Mouse (Mus musculus): ENCODE measurements around the gene Fam189b.
"Not testable (repeated sequence)": the region's sequence is repeated elsewhere in the genome, so short reads cannot be mapped to it uniquely, and the experiment has no call there.

Fam189b gene

GRCm38 (mm10) chr3:89183058-89183958 lies at the start of gene Fam189b:
Fam189b (plus strand) TSS chr3:89183143.
- peak; percentile 83 to 90 for DNase-seq

- no peak for DNase-seq
Observed at GRCm38 (mm10) chr3:89133752-89134151, 49.2 kb upstream of the Fam189b start.

- DNase-seq, result no peak
Observed at GRCm38 (mm10) chr3:89135958-89136357, 47.0 kb upstream of the Fam189b start, which contains the start of gene Pklr. Pklr (plus strand) TSS chr3:89136142.

- no peak for DNase-seq
Observed at GRCm38 (mm10) chr3:89136365-89136764, 46.6 kb upstream of the Fam189b start.

- DNase-seq, result no peak
Observed at GRCm38 (mm10) chr3:89144821-89145220, 38.1 kb upstream of the Fam189b start.

GRCm38 (mm10) chr3:89145566-89145965 lies 37.4 kb upstream of the Fam189b start:
- no peak for DNase-seq

GRCm38 (mm10) chr3:89147101-89147978 lies 35.6 kb upstream of the Fam189b start:
- no peak for DNase-seq

GRCm38 (mm10) chr3:89147979-89148311 lies 35.0 kb upstream of the Fam189b start:
- no peak for DNase-seq

GRCm38 (mm10) chr3:89148567-89148966 lies 34.4 kb upstream of the Fam189b start:
- no peak for DNase-seq

GRCm38 (mm10) chr3:89152084-89152835 lies 30.7 kb upstream of the Fam189b start:
- DNase-seq, result no peak

- DNase-seq, result no peak
Observed at GRCm38 (mm10) chr3:89156951-89157350, 26.0 kb upstream of the Fam189b start.

- no peak for DNase-seq
Observed at GRCm38 (mm10) chr3:89158651-89159050, 24.3 kb upstream of the Fam189b start.

GRCm38 (mm10) chr3:89159211-89159610 lies 23.7 kb upstream of the Fam189b start:
- no peak for DNase-seq

GRCm38 (mm10) chr3:89159616-89160344 lies 23.2 kb upstream of the Fam189b start, which contains the start of gene Hcn3:
Hcn3 (minus strand) TSS chr3:89160196.
- DNase-seq, result peak; percentile 47 to 65

GRCm38 (mm10) chr3:89161207-89161606 lies 21.7 kb upstream of the Fam189b start:
- not testable (repeated sequence) for DNase-seq

GRCm38 (mm10) chr3:89161786-89162185 lies 21.2 kb upstream of the Fam189b start:
- no peak for DNase-seq

GRCm38 (mm10) chr3:89163123-89163522 lies 19.8 kb upstream of the Fam189b start:
- no peak for DNase-seq

- DNase-seq, result no peak
Observed at GRCm38 (mm10) chr3:89163643-89164245, 19.2 kb upstream of the Fam189b start.

GRCm38 (mm10) chr3:89164506-89165267 lies 18.3 kb upstream of the Fam189b start, which contains the start of gene Clk2:
Clk2 (plus strand) TSS chr3:89164795.
- DNase-seq, result peak; percentile 90 to 95

- no peak for DNase-seq
Observed at GRCm38 (mm10) chr3:89165268-89165870, 17.6 kb upstream of the Fam189b start.

Measured in cerebellum, postnatal 36 days (tissue).